In genomic region chr5:124030386-124031067, GRCm38 (mm10) we compare ENCODE assay signal across 8 mouse cellular contexts. TPM values are rescaled to one million over a fixed set of nuclear protein-coding genes. Genes with fewer than 3 reads are reported as not detected.
A peak's percentile ranks its signal among the peaks of the same experiment; 100 is the strongest.
DNase-seq lines count a peak whose midpoint lies in the region; ATAC-seq and TF ChIP-seq lines count a peak whose summit lies in the region.

No protein-coding gene starts in this region.

- H3K4me1 ChIP-seq in heart, embryonic 13.5 days, result peaks cover 58% of the 10 kb centered on the region
- H3K4me1 ChIP-seq in ES-Bruce4 (ENCODE audit: control insufficient read depth, insufficient read depth, low read length), result no peaks in the 10 kb centered on the region
- H3K4me1 ChIP-seq in embryonic facial prominence, embryonic 12.5 days, result peaks cover 26% of the 10 kb centered on the region
- H3K4me1 ChIP-seq in limb, embryonic 13.5 days, result peaks cover 50% of the 10 kb centered on the region
- H3K4me1 ChIP-seq in stomach, postnatal 0 days (replicated peaks; ENCODE audit: control insufficient read depth, insufficient read depth), result peaks cover 15% of the 10 kb centered on the region

- intact Hi-C loops in heart, postnatal 14 days (cut with DNase I), result loop anchor here (2.0 kb wide), 1 partner anchor 18 kb away; no protein-coding TSS in a partner anchor

- no peaks in the 10 kb centered on the region for H3K27me3 ChIP-seq in heart, embryonic 13.5 days (replicated peaks)
- no peaks in the 10 kb centered on the region for H3K27me3 ChIP-seq in ES-Bruce4 (ENCODE audit: control insufficient read depth, insufficient read depth, low read length, poor library complexity, severe bottlenecking)
- no peaks in the 10 kb centered on the region for H3K27me3 ChIP-seq in embryonic facial prominence, embryonic 12.5 days
- no peaks in the 10 kb centered on the region for H3K27me3 ChIP-seq in limb, embryonic 13.5 days
- H3K27me3 ChIP-seq in stomach, postnatal 0 days (ENCODE audit: control insufficient read depth, insufficient read depth, low read length), result no peaks in the 10 kb centered on the region

- H3K27ac ChIP-seq in heart, embryonic 13.5 days (replicated peaks), result peak overlapping the region; percentile 98
- H3K27ac ChIP-seq in ES-Bruce4 (ENCODE audit: insufficient read depth, low read length), result no peak overlapping the region
- H3K27ac ChIP-seq in embryonic facial prominence, embryonic 12.5 days, result peak overlapping the region; percentile 57
- peak overlapping the region; percentile 94; the same call in 1 of the 2 replicates for H3K27ac ChIP-seq in limb, embryonic 13.5 days
- H3K27ac ChIP-seq in stomach, postnatal 0 days (replicated peaks), result peak overlapping the region; percentile 97

- TF ChIP-seq CTCF in ES-Bruce4 (IDR thresholded peaks at IDR 0.05; ENCODE audit: low read depth, low read length), result no peak
- no peak for TF ChIP-seq CTCF in stomach, postnatal 0 days (IDR thresholded peaks at IDR 0.05; ENCODE audit: low read depth)

- ATAC-seq in heart, embryonic 13.5 days (ENCODE audit: extremely low read depth, insufficient number of reproducible peaks, low FRiP score, low TSS enrichment), result no peak
- no peak for ATAC-seq in embryonic facial prominence, embryonic 12.5 days (ENCODE audit: insufficient number of reproducible peaks, insufficient read depth, low FRiP score, low TSS enrichment)
- ATAC-seq in limb, embryonic 13.5 days (ENCODE audit: low FRiP score, low read depth), result no peak
- ATAC-seq in stomach, postnatal 0 days (ENCODE audit: low FRiP score, low TSS enrichment), result no peak

- TF ChIP-seq EP300 in ES-Bruce4 (IDR thresholded peaks at IDR 0.05; ENCODE audit: insufficient read depth, low read depth, low read length), result no peak
- no peak for TF ChIP-seq EP300 in stomach, postnatal 0 days (optimal IDR thresholded peaks at IDR 0.05)

- TF ChIP-seq POLR2A in ES-Bruce4 (IDR thresholded peaks at IDR 0.05; ENCODE audit: insufficient read depth, low read length), result no peak

- no peak for DNase-seq in heart, postnatal 14 days
- DNase-seq in stomach, postnatal 0 days (ENCODE audit: low spot score), result no peak
- DNase-seq in kidney, postnatal 10 days, result no peak
- no peak for DNase-seq in thymus, postnatal 36 days

- WGBS in heart, embryonic 13.5 days, result 23% methylated on average over 12 of the region's 12 CpGs
- WGBS in embryonic facial prominence, embryonic 12.5 days, result 41% methylated on average over 12 of the region's 12 CpGs
- WGBS in limb, embryonic 13.5 days, result 60% methylated on average over 12 of the region's 12 CpGs
- 32% methylated on average over 12 of the region's 12 CpGs for WGBS in stomach, postnatal 0 days

- peak overlapping the region; percentile 99 for H3K4me3 ChIP-seq in heart, embryonic 13.5 days
- H3K4me3 ChIP-seq in ES-Bruce4 (ENCODE audit: low read depth, low read length), result no peak overlapping the region
- H3K4me3 ChIP-seq in embryonic facial prominence, embryonic 12.5 days, result peak overlapping the region; percentile 81
- peak overlapping the region; percentile 87 for H3K4me3 ChIP-seq in limb, embryonic 13.5 days
- peak overlapping the region; percentile 90 for H3K4me3 ChIP-seq in stomach, postnatal 0 days (ENCODE audit: low read depth, low read length)

- H3K4me2 ChIP-seq in heart, embryonic 13.5 days, result peak overlapping the region; percentile 90
- peak overlapping the region; percentile 83 for H3K4me2 ChIP-seq in embryonic facial prominence, embryonic 12.5 days (replicated peaks)
- peak overlapping the region; percentile 90 for H3K4me2 ChIP-seq in limb, embryonic 13.5 days (replicated peaks)
- peak overlapping the region; percentile 79 for H3K4me2 ChIP-seq in stomach, postnatal 0 days (replicated peaks; ENCODE audit: low read depth)

- peak overlapping the region; percentile 100 for H3K9ac ChIP-seq in heart, embryonic 13.5 days
- peak overlapping the region; percentile 85 for H3K9ac ChIP-seq in ES-Bruce4 (ENCODE audit: low read depth, poor library complexity, severe bottlenecking)
- H3K9ac ChIP-seq in embryonic facial prominence, embryonic 12.5 days, result peak overlapping the region; percentile 92
- peak overlapping the region; percentile 95 for H3K9ac ChIP-seq in limb, embryonic 13.5 days
- H3K9ac ChIP-seq in stomach, postnatal 0 days (ENCODE audit: low read length), result peak overlapping the region; percentile 97

- peaks cover 5% of the 10 kb centered on the region; the same call in 1 of the 2 replicates for H3K36me3 ChIP-seq in heart, embryonic 13.5 days
- H3K36me3 ChIP-seq in ES-Bruce4 (ENCODE audit: control insufficient read depth, insufficient read depth, low read length, poor library complexity, severe bottlenecking), result no peaks in the 10 kb centered on the region
- H3K36me3 ChIP-seq in embryonic facial prominence, embryonic 12.5 days, result peaks cover 7% of the 10 kb centered on the region; the same call in 1 of the 2 replicates
- H3K36me3 ChIP-seq in limb, embryonic 13.5 days, result peaks cover 20% of the 10 kb centered on the region
- H3K36me3 ChIP-seq in stomach, postnatal 0 days (ENCODE audit: control insufficient read depth, insufficient read depth, low read length), result no peaks in the 10 kb centered on the region

- H3K9me3 ChIP-seq in heart, embryonic 13.5 days, result no peaks in the 10 kb centered on the region
- no peaks in the 10 kb centered on the region for H3K9me3 ChIP-seq in ES-Bruce4 (replicated peaks; ENCODE audit: control insufficient read depth, insufficient read depth, low read length, poor library complexity, severe bottlenecking)
- no peaks in the 10 kb centered on the region for H3K9me3 ChIP-seq in embryonic facial prominence, embryonic 12.5 days
- no peaks in the 10 kb centered on the region for H3K9me3 ChIP-seq in limb, embryonic 13.5 days
- H3K9me3 ChIP-seq in stomach, postnatal 0 days (ENCODE audit: control insufficient read depth, low read length), result no peaks in the 10 kb centered on the region

RNA-seq across cellular contexts. Expression of gene Vps37b, which starts 1.5 kb away (rescaled TPM):
- 51.2 and 52.2 TPM in 2 replicates for polyA plus RNA-seq in heart, embryonic 13.5 days (2015; fragmentation: Nextera tagmentation; extraction: Ambion mirVana)
- 10 to 100 TPM; 22.2 to 22.7 TPM for total RNA-seq in heart, postnatal 14 days (2021)
- 11.2 and 11.9 TPM in 2 replicates for polyA plus RNA-seq in ES-Bruce4 (2011; ENCODE audit: insufficient read depth, insufficient read length, low read depth, missing spikeins)
- polyA plus RNA-seq in embryonic facial prominence, embryonic 12.5 days (2016; fragmentation: Nextera tagmentation; extraction: Ambion mirVana), result 42.5 and 42.8 TPM in 2 replicates
- 40.9 and 43.7 TPM in 2 replicates for polyA plus RNA-seq in limb, embryonic 13.5 days (2015; fragmentation: Nextera tagmentation; extraction: Ambion mirVana)
- 31.0 and 35.8 TPM in 2 replicates for polyA plus RNA-seq in stomach, postnatal 0 days (2015; fragmentation: Nextera tagmentation; extraction: Ambion mirVana)

RNA-seq across cellular contexts. Expression of gene Hip1r, which starts 57.1 kb away (rescaled TPM):
- polyA plus RNA-seq in heart, embryonic 13.5 days (2015; fragmentation: Nextera tagmentation; extraction: Ambion mirVana), result 4.7 and 5.6 TPM in 2 replicates
- total RNA-seq in heart, postnatal 14 days (2021), result 10 to 100 TPM; 23.2 to 25.0 TPM
- 17.4 and 24.6 TPM in 2 replicates for polyA plus RNA-seq in ES-Bruce4 (2011; ENCODE audit: insufficient read depth, insufficient read length, low read depth, missing spikeins)
- polyA plus RNA-seq in embryonic facial prominence, embryonic 12.5 days (2016; fragmentation: Nextera tagmentation; extraction: Ambion mirVana), result 10.0 and 11.4 TPM in 2 replicates
- polyA plus RNA-seq in limb, embryonic 13.5 days (2015; fragmentation: Nextera tagmentation; extraction: Ambion mirVana), result 8.6 and 8.8 TPM in 2 replicates
- polyA plus RNA-seq in stomach, postnatal 0 days (2015; fragmentation: Nextera tagmentation; extraction: Ambion mirVana), result 31.2 and 32.2 TPM in 2 replicates
